Mouse (Mus musculus) duodenum, adult 2 months (tissue): ENCODE measurements around the gene Asdurf. TPM values are rescaled to one million over a fixed set of nuclear protein-coding genes. Genes with fewer than 3 reads are reported as not detected.

Source experiments
- polyA plus RNA-seq: library from polyadenylated mRNA; depleted of rRNA; stranded (reverse); fragments of >200 nt; gene quantifications from 2 replicates; pipeline ENCODE4 v1.2.3, GENCODE M21; 2012; ENCODE audit warnings: low replicate concordance; rRNA removed

Asdurf gene
- polyA plus RNA-seq: not detected in 2 replicates

DNA sequence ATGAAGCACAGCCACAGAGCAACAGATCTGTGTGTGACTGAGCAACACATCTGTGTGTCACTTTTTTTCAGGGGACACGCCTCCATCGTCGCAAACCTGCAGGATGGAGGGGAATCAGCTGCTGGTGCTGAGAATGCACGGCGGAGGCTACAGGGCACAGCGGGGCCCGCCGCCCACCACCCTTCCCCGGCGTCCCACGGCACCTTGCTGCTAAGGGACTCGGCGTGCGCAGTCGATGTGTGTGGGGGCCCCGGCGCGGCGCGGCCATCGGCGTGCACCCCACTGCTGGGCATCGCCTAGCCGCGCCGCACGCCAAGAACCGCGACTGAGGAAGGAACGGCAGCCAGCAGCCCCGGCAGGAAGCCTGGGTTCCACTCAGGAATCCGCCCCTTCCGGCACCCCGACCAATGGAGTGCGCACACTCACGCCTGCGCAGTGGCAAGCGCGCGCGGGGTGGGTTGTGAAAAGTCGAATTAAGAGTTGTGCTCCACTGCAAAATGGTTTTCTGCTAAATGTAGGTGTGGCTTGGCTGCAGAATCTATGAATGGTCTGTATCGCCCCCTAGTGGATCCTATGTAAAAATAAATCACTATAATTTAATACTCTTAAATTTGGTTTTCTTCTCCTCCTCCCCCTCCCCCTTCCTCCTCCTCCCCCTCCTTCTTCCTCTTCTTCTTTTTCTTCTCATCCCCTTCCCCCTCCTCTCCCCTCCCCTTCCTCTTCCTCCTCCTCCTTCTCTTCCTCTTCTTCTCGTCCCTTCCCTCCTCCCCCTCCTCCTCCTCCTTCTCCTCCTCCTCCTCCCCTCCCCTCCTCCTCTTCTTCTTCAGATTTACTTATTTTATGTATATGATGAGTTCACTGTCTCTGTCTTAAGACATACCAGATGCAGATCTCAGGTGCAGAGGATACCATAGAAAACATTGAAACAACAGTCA is at the start of gene Asdurf, which contains the start of the genes Gm28551 and Asnsd1:
Gene Asdurf, minus strand, starts transcription at position 293 of the 935 bp plus-strand sequence.
Gene Gm28551, minus strand, starts transcription at position 341 of the 935 bp plus-strand sequence.
Gene Asnsd1, minus strand, starts transcription at position 426 of the 935 bp plus-strand sequence.

GRCm38 (mm10) chr1:53312989-53313967 is 39.1 kb downstream of the Asdurf start, which contains the start of gene Osgepl1:
TSS of gene Osgepl1 (plus strand) at chr1:53313624.

Other genes starting within 250 kb of the Asdurf start
- not detected in 2 replicates for gene 1700019A02Rik, start 165.0 kb downstream of the Asdurf start, polyA plus RNA-seq
- 0.11 and 0.23 TPM in 2 replicates for gene Pms1, start 55.6 kb downstream of the Asdurf start, polyA plus RNA-seq
- gene Ormdl1, start 55.5 kb downstream of the Asdurf start, polyA plus RNA-seq: 1.5 TPM in 2 replicates
- gene Gm28778, start 55.5 kb downstream of the Asdurf start, polyA plus RNA-seq: 5.3 and 14.1 TPM in 2 replicates
- gene Osgepl1, start 39.0 kb downstream of the Asdurf start, polyA plus RNA-seq: 1.5 and 2.6 TPM in 2 replicates
- gene Gm28551, start within 50 bp of the Asdurf start, polyA plus RNA-seq: not detected in 2 replicates
- gene Asnsd1, start 133 bp upstream of the Asdurf start, polyA plus RNA-seq: 0.56 and 0.82 TPM in 2 replicates